Mouse (Mus musculus): ENCODE measurements around the gene Mdfi.

Mdfi gene

GRCm38 (mm10) chr17:47845609-47846008, 11.1 kb upstream of the Mdfi start:
- DNase-seq: no peak

- no peak for DNase-seq
Measured at GRCm38 (mm10) chr17:47843465-47843864, 9.0 kb upstream of the Mdfi start.

- peak; percentile 16 for DNase-seq
Measured at GRCm38 (mm10) chr17:47841931-47842623, 7.6 kb upstream of the Mdfi start.

GRCm38 (mm10) chr17:47841521-47841920, 7.0 kb upstream of the Mdfi start:
- no peak for DNase-seq

GRCm38 (mm10) chr17:47837808-47838207, 3.3 kb upstream of the Mdfi start:
- no peak for DNase-seq

GRCm38 (mm10) chr17:47833628-47834481, 636 bp downstream of the Mdfi start:
- DNase-seq: no peak

- no peak for DNase-seq
Measured at GRCm38 (mm10) chr17:47833029-47833627, 1.4 kb downstream of the Mdfi start.

GRCm38 (mm10) chr17:47832501-47833028, 1.9 kb downstream of the Mdfi start:
- no peak for DNase-seq

GRCm38 (mm10) chr17:47831772-47832171, 2.7 kb downstream of the Mdfi start:
- DNase-seq: no peak

GRCm38 (mm10) chr17:47831161-47831560, 3.3 kb downstream of the Mdfi start:
- DNase-seq: no peak

GRCm38 (mm10) chr17:47821339-47821738, 13.2 kb downstream of the Mdfi start:
- no peak for DNase-seq

- no peak for DNase-seq
Measured at GRCm38 (mm10) chr17:47818038-47818725, 16.3 kb downstream of the Mdfi start.

- no peak for DNase-seq
Measured at GRCm38 (mm10) chr17:47815446-47815845, 19.0 kb downstream of the Mdfi start.

GRCm38 (mm10) chr17:47814496-47814895, 20.0 kb downstream of the Mdfi start:
- DNase-seq: no peak

GRCm38 (mm10) chr17:47813616-47814015, 20.9 kb downstream of the Mdfi start:
- DNase-seq: no peak

- DNase-seq: no peak
Measured at GRCm38 (mm10) chr17:47812200-47812599, 22.3 kb downstream of the Mdfi start.

GRCm38 (mm10) chr17:47811265-47811800, 23.2 kb downstream of the Mdfi start:
- no peak for DNase-seq

- no peak for DNase-seq
Measured at GRCm38 (mm10) chr17:47806230-47806629, 28.3 kb downstream of the Mdfi start.

- no peak for DNase-seq
Measured at GRCm38 (mm10) chr17:47805047-47805835, 29.2 kb downstream of the Mdfi start.

GRCm38 (mm10) chr17:47803662-47804061, 30.8 kb downstream of the Mdfi start:
- DNase-seq: no peak

GRCm38 (mm10) chr17:47802806-47803205, 31.7 kb downstream of the Mdfi start:
- DNase-seq: no peak

- no peak for DNase-seq
Measured at GRCm38 (mm10) chr17:47797383-47797782, 37.1 kb downstream of the Mdfi start.
